Mouse (Mus musculus) midbrain, embryonic 15.5 days (tissue): ENCODE data around the gene Rab32. TPM values are rescaled to one million over a fixed set of nuclear protein-coding genes. Genes with fewer than 3 reads are reported as not detected.
"Not testable (repeated sequence)": the region's sequence is repeated elsewhere in the genome, so short reads cannot be mapped to it uniquely, and the experiment has no call there.

ENCODE experiments used
- ATAC-seq: fragments of 200-750 bp; cut with Nextera tagmentation; replicated peaks from 2 replicates; pipeline ENCODE4 v1.8.0; 2017; ENCODE audit warnings: moderate TSS enrichment
- H3K27ac ChIP-seq: fragments of 300-500 bp; sonication (generic); 2 replicates; pipeline ENCODE4 v1.5.1; 2015; ENCODE audit warnings: mild to moderate bottlenecking, inconsistent platforms
- H3K27me3 ChIP-seq: fragments of 300-500 bp; sonication (generic); replicated peaks from 2 replicates; pipeline ENCODE4 v1.6.1; 2015; ENCODE audit warnings: inconsistent platforms
- H3K36me3 ChIP-seq: fragments of 300-500 bp; sonication (generic); replicated peaks from 2 replicates; pipeline ENCODE4 v1.6.1; 2015; ENCODE audit warnings: inconsistent platforms
- H3K4me1 ChIP-seq: fragments of 300-500 bp; sonication (generic); 2 replicates; pipeline ENCODE4 v1.6.1; 2015; ENCODE audit warnings: inconsistent platforms
- H3K4me2 ChIP-seq: fragments of 300-500 bp; sonication (generic); 2 replicates; pipeline ENCODE4 v1.6.1; 2015; ENCODE audit warnings: inconsistent platforms, mild to moderate bottlenecking, moderate library complexity
- H3K4me3 ChIP-seq: fragments of 300-500 bp; sonication (generic); 2 replicates; pipeline ENCODE4 v1.5.1; 2015; ENCODE audit warnings: mild to moderate bottlenecking, inconsistent platforms
- H3K9ac ChIP-seq: fragments of 300-500 bp; sonication (generic); 2 replicates; pipeline ENCODE4 v1.6.1; 2015; ENCODE audit warnings: mild to moderate bottlenecking, inconsistent platforms
- H3K9me3 ChIP-seq: fragments of 300-500 bp; sonication (generic); 2 replicates; pipeline ENCODE4 v1.6.1; 2016; ENCODE audit warnings: inconsistent platforms
- WGBS: fragments of 180-500 bp; shearing (Covaris S2); methylation state at CpG from one replicate; pipeline ENCODE4 v1.1.7; 2015; ENCODE audit warnings: mixed read lengths; 5-methylcytosine and 5-hydroxymethylcytosine counted together
- polyA plus RNA-seq: library from polyadenylated mRNA; unstranded; fragments of >200 nt; fragmentation: Nextera tagmentation; extraction: Ambion mirVana; gene quantifications from 2 replicates; pipeline ENCODE4 v1.2.1, GENCODE M21; 2015

The Rab32 gene
- 4.3 and 5.0 TPM in 2 replicates for polyA plus RNA-seq

- Histone ChIP-seq H3K36me3 (no peaks in the 10 kb centered on the region), H3K27me3 (no peaks in the 10 kb centered on the region), H3K27ac (no peak within 1 kb of the TSS), H3K9me3 (no peaks in the 10 kb centered on the region), H3K9ac (peak within 1 kb of the TSS; percentile 40), H3K4me2 (peak within 1 kb of the TSS; percentile 92), H3K4me1 (peaks cover 9% of the 10 kb centered on the region), H3K4me3 (peak within 1 kb of the TSS; percentile 52)
- peak; percentile 98 for ATAC-seq
- 0% methylated on average over 51 of the region's 51 CpGs for WGBS
These were observed at the start of gene Rab32 for GRCm38 (mm10) chr10:10557570-10558336. Gene Rab32, minus strand, starts transcription at chr10:10558265.

GRCm38 (mm10) chr10:10600771-10601170 is 42.7 kb upstream of the Rab32 start:
- no peaks in the 10 kb centered on the region for H3K36me3 ChIP-seq

GRCm38 (mm10) chr10:10597495-10597894 is 39.4 kb upstream of the Rab32 start:
- not testable (repeated sequence) for H3K4me3 ChIP-seq, H3K4me1 ChIP-seq, H3K36me3 ChIP-seq, H3K4me2 ChIP-seq, ATAC-seq, H3K9me3 ChIP-seq, H3K9ac ChIP-seq, H3K27me3 ChIP-seq, H3K27ac ChIP-seq
- WGBS = 89% methylated on average over 2 of the region's 2 CpGs

More at GRCm38 (mm10) chr10:10600771-10601170, 42.7 kb upstream of the Rab32 start:
- Histone ChIP-seq H3K27me3 (no peaks in the 10 kb centered on the region), H3K9me3 (no peaks in the 10 kb centered on the region), H3K4me2 (no peak overlapping the region), H3K27ac (no peak overlapping the region), H3K4me1 (no peaks in the 10 kb centered on the region), H3K4me3 (no peak overlapping the region), H3K9ac (no peak overlapping the region)
- ATAC-seq = no peak
- 64% methylated on average over 3 of the region's 3 CpGs for WGBS

- Histone ChIP-seq H3K9me3 (no peaks in the 10 kb centered on the region), H3K4me2 (no peak overlapping the region), H3K9ac (no peak overlapping the region), H3K27me3 (no peaks in the 10 kb centered on the region), H3K4me1 (no peaks in the 10 kb centered on the region), H3K4me3 (no peak overlapping the region), H3K36me3 (no peaks in the 10 kb centered on the region), H3K27ac (no peak overlapping the region)
- no peak for ATAC-seq
- 81% methylated on average over 3 of the region's 3 CpGs for WGBS
These were observed 22.7 kb upstream of the Rab32 start for GRCm38 (mm10) chr10:10580811-10581210.

- no peak overlapping the region for H3K9ac ChIP-seq
- H3K4me2 ChIP-seq = no peak overlapping the region
- H3K4me3 ChIP-seq = no peak overlapping the region
- 75% methylated on average over 1 of the region's 1 CpGs for WGBS
- ATAC-seq = no peak
- no peaks in the 10 kb centered on the region for H3K4me1 ChIP-seq
- no peaks in the 10 kb centered on the region for H3K36me3 ChIP-seq
- no peak overlapping the region for H3K27ac ChIP-seq
- no peaks in the 10 kb centered on the region for H3K9me3 ChIP-seq
- H3K27me3 ChIP-seq = no peaks in the 10 kb centered on the region
These were observed 21.8 kb upstream of the Rab32 start for GRCm38 (mm10) chr10:10579821-10580220.

GRCm38 (mm10) chr10:10558337-10558711 is 259 bp upstream of the Rab32 start:
- WGBS = 33% methylated on average over 5 of the region's 5 CpGs
- peaks cover 9% of the 10 kb centered on the region for H3K4me1 ChIP-seq
- no peak overlapping the region for H3K27ac ChIP-seq
- ATAC-seq = no peak; the same call in 1 of the 2 replicates
- H3K36me3 ChIP-seq = no peaks in the 10 kb centered on the region
- H3K4me2 ChIP-seq = peak overlapping the region; percentile 92
- H3K27me3 ChIP-seq = no peaks in the 10 kb centered on the region
- H3K9ac ChIP-seq = peak overlapping the region; percentile 40; the same call in 1 of the 2 replicates
- H3K4me3 ChIP-seq = peak overlapping the region; percentile 52
- H3K9me3 ChIP-seq = no peaks in the 10 kb centered on the region

- ATAC-seq = peak; percentile 28; the same call in 1 of the 2 replicates
- H3K9ac ChIP-seq = no peak overlapping the region
- H3K4me3 ChIP-seq = peak overlapping the region; percentile 52
- H3K27ac ChIP-seq = no peak overlapping the region
- H3K27me3 ChIP-seq = no peaks in the 10 kb centered on the region
- WGBS = 10% methylated on average over 8 of the region's 8 CpGs
- H3K9me3 ChIP-seq = no peaks in the 10 kb centered on the region
- no peaks in the 10 kb centered on the region for H3K36me3 ChIP-seq
- H3K4me1 ChIP-seq = peaks cover 9% of the 10 kb centered on the region
- peak overlapping the region; percentile 92 for H3K4me2 ChIP-seq
These were observed 980 bp downstream of the Rab32 start for GRCm38 (mm10) chr10:10557085-10557484.

GRCm38 (mm10) chr10:10555676-10556075 is 2.4 kb downstream of the Rab32 start:
- 97% methylated on average over 3 of the region's 3 CpGs for WGBS
- Histone ChIP-seq H3K4me2 (no peak overlapping the region), H3K9me3 (no peaks in the 10 kb centered on the region), H3K27ac (no peak overlapping the region), H3K27me3 (no peaks in the 10 kb centered on the region), H3K36me3 (no peaks in the 10 kb centered on the region), H3K4me3 (no peak overlapping the region), H3K4me1 (peaks cover 9% of the 10 kb centered on the region), H3K9ac (no peak overlapping the region)
- no peak for ATAC-seq

GRCm38 (mm10) chr10:10555221-10555620 is 2.8 kb downstream of the Rab32 start:
- no peak for ATAC-seq
- 90% methylated on average over 5 of the region's 5 CpGs for WGBS

GRCm38 (mm10) chr10:10550134-10550533 is 7.9 kb downstream of the Rab32 start:
- Histone ChIP-seq H3K9ac (no peak overlapping the region), H3K4me1 (no peaks in the 10 kb centered on the region), H3K4me2 (no peak overlapping the region), H3K4me3 (no peak overlapping the region), H3K27me3 (no peaks in the 10 kb centered on the region), H3K27ac (no peak overlapping the region), H3K36me3 (no peaks in the 10 kb centered on the region), H3K9me3 (no peaks in the 10 kb centered on the region)
- WGBS = 82% methylated on average over 1 of the region's 1 CpGs
- ATAC-seq = no peak

More at GRCm38 (mm10) chr10:10555221-10555620, 2.8 kb downstream of the Rab32 start:
- Histone ChIP-seq H3K9me3 (no peaks in the 10 kb centered on the region), H3K27ac (no peak overlapping the region), H3K9ac (no peak overlapping the region), H3K36me3 (no peaks in the 10 kb centered on the region), H3K27me3 (no peaks in the 10 kb centered on the region), H3K4me1 (peaks cover 9% of the 10 kb centered on the region), H3K4me3 (no peak overlapping the region), H3K4me2 (no peak overlapping the region)

- Histone ChIP-seq H3K36me3 (no peaks in the 10 kb centered on the region), H3K4me2 (no peak overlapping the region), H3K4me1 (no peaks in the 10 kb centered on the region), H3K9ac (no peak overlapping the region), H3K4me3 (no peak overlapping the region), H3K27me3 (no peaks in the 10 kb centered on the region), H3K9me3 (no peaks in the 10 kb centered on the region), H3K27ac (no peak overlapping the region)
- 84% methylated on average over 5 of the region's 5 CpGs for WGBS
- ATAC-seq = no peak
These were observed 11.4 kb downstream of the Rab32 start for GRCm38 (mm10) chr10:10546623-10547022.

- Histone ChIP-seq H3K9me3 (no peaks in the 10 kb centered on the region), H3K36me3 (no peaks in the 10 kb centered on the region), H3K4me3 (no peak overlapping the region), H3K4me1 (no peaks in the 10 kb centered on the region), H3K27me3 (no peaks in the 10 kb centered on the region), H3K27ac (no peak overlapping the region), H3K4me2 (no peak overlapping the region), H3K9ac (no peak overlapping the region)
- no peak for ATAC-seq
- 99% methylated on average over 3 of the region's 3 CpGs for WGBS
These were observed 13.1 kb downstream of the Rab32 start for GRCm38 (mm10) chr10:10544955-10545354.
